Mouse (Mus musculus): ENCODE measurements around the gene Commd7.

- TF ChIP-seq CTCF (IDR thresholded peaks at IDR 0.05; ENCODE audit: low read depth) (no peak), EP300 (optimal IDR thresholded peaks at IDR 0.05) (no peak)
These were observed 64.6 kb downstream of the Commd7 start for GRCm38 (mm10) chr2:153568013-153568412.
